Mouse (Mus musculus) Patski (cell line): ENCODE data around the gene Cntn2. TPM values are rescaled to one million over a fixed set of nuclear protein-coding genes. Genes with fewer than 3 reads are reported as not detected.

Experiments
- ATAC-seq: fragments of 100-300 bp; one replicate; pipeline ENCODE4 v1.8.0; 2021
- CTCF ChIA-PET: fragments of 350-600 bp; sonication (Branson Sonifier 250); formaldehyde crosslinking; loops from one replicate; lab custom pipeline; 2022; ENCODE audit warnings: inconsistent platforms; lab: Charles Lee
- POLR2A ChIA-PET: fragments of 350-600 bp; sonication (Branson Sonifier 250); formaldehyde crosslinking; loops from one replicate; lab custom pipeline; 2022; ENCODE audit warnings: antibody characterized with exemption, inconsistent platforms; lab: Charles Lee
- DNase-seq: peaks from one replicate; pipeline ENCODE4 v3.0.0-alpha.2; 2011; ENCODE audit warnings: low read depth, low spot score
- H3K27me3 ChIP-seq: fragments of 371-371 bp; one replicate; pipeline ENCODE4 v1.5.1; 2021
- CTCF ChIP-seq: fragments of 100-300 bp; IDR thresholded peaks from one replicate; pipeline ENCODE4 v1.5.1; 2021
- in situ Hi-C: fragments of 300-500 bp; cut with MboI; formaldehyde crosslinking; loops from 3 replicates; pipeline ENCODE4 v1.11.1; 2018; ENCODE audit warnings: low pct_unique_long_range_greater_than_20kb, mixed read lengths
- polyA plus RNA-seq: library from polyadenylated mRNA; unstranded; gene quantifications from one replicate; pipeline ENCODE4 v1.2.3, GENCODE M21; 2021

Gene Cntn2
- polyA plus RNA-seq, 1 experiment from 2014 or later = 0.17 TPM

GRCm38 (mm10) chr1:132530631-132531191, 12.3 kb downstream of the Cntn2 start:
- POLR2A ChIA-PET = no interaction called here
- ATAC-seq = no peak

GRCm38 (mm10) chr1:132528647-132529334, 14.3 kb downstream of the Cntn2 start:
- no peak for ATAC-seq
- no peak for TF ChIP-seq CTCF
- in situ Hi-C loops = loop anchor here (5.0 kb wide), 1 partner anchor 64 kb away; no protein-coding TSS in a partner anchor
- POLR2A ChIA-PET = no interaction called here
- no peak for DNase-seq
- CTCF ChIA-PET = interaction anchor here (1.0 to 1.3 kb wide), 2 partner anchors 64 to 80 kb away, joined by 3 read pairs; no protein-coding TSS in a partner anchor
- peaks cover 33% of the 10 kb centered on the region for H3K27me3 ChIP-seq

More at GRCm38 (mm10) chr1:132530631-132531191, 12.3 kb downstream of the Cntn2 start:
- peaks cover 38% of the 10 kb centered on the region for H3K27me3 ChIP-seq
- in situ Hi-C loops = no loop called here
- DNase-seq = no peak
- CTCF ChIA-PET = no interaction called here
- no peak for TF ChIP-seq CTCF

- ATAC-seq (no peak), DNase-seq (no peak)
- in situ Hi-C loops = loop anchor here (5.0 kb wide), 1 partner anchor 64 kb away; no protein-coding TSS in a partner anchor
- no peak for TF ChIP-seq CTCF
- peaks cover 27% of the 10 kb centered on the region for H3K27me3 ChIP-seq
- CTCF ChIA-PET = interaction anchor here (1.0 kb wide), 1 partner anchor 81 kb away, joined by 3 read pairs; no protein-coding TSS in a partner anchor
- POLR2A ChIA-PET = no interaction called here
Measured at GRCm38 (mm10) chr1:132528071-132528470, 15.0 kb downstream of the Cntn2 start.

- DNase-seq = peak; percentile 47
- peaks cover 17% of the 10 kb centered on the region for H3K27me3 ChIP-seq
- in situ Hi-C loops = loop anchor here (5.0 kb wide), 1 partner anchor 66 kb away; no protein-coding TSS in a partner anchor
- POLR2A ChIA-PET = interaction anchor here (1.0 kb wide), 1 partner anchor 32 kb away, joined by 3 read pairs; no protein-coding TSS in a partner anchor
- ATAC-seq = peak; percentile 48
- no peak for TF ChIP-seq CTCF
- CTCF ChIA-PET = interaction anchor here (0.7 to 5.2 kb wide), 14 partner anchors 9 to 457 kb away, joined by 3 to 68 read pairs (median 3); no protein-coding TSS in a partner anchor
Measured at GRCm38 (mm10) chr1:132525832-132526231, 17.2 kb downstream of the Cntn2 start.

GRCm38 (mm10) chr1:132523920-132524319, 19.1 kb downstream of the Cntn2 start:
- ATAC-seq (no peak), DNase-seq (no peak)
- TF ChIP-seq CTCF = no peak
- ChIA-PET POLR2A (no interaction called here), CTCF (interaction anchor here (0.6 to 5.2 kb wide), 4 partner anchors 12 to 85 kb away, joined by 3 to 68 read pairs (median 22); no protein-coding TSS in a partner anchor)
- peaks cover 9% of the 10 kb centered on the region for H3K27me3 ChIP-seq
- in situ Hi-C loops = no loop called here

- ATAC-seq = no peak
- CTCF ChIA-PET = interaction anchor here (5.2 kb wide), 1 partner anchor 70 kb away, joined by 68 read pairs; no protein-coding TSS in a partner anchor
- no peak for TF ChIP-seq CTCF
- in situ Hi-C loops = no loop called here
- DNase-seq = no peak
- peaks cover 10% of the 10 kb centered on the region for H3K27me3 ChIP-seq
- POLR2A ChIA-PET = no interaction called here
Measured at GRCm38 (mm10) chr1:132523048-132523447, 20.0 kb downstream of the Cntn2 start.

- no peak for TF ChIP-seq CTCF
- POLR2A ChIA-PET = no interaction called here
- in situ Hi-C loops = no loop called here
- CTCF ChIA-PET = interaction anchor here (0.8 to 2.2 kb wide), 9 partner anchors 13 to 156 kb away, joined by 3 to 8 read pairs (median 3); no protein-coding TSS in a partner anchor
- DNase-seq (no peak), ATAC-seq (no peak)
- H3K27me3 ChIP-seq = peaks cover 8% of the 10 kb centered on the region
Measured at GRCm38 (mm10) chr1:132520764-132521163, 22.3 kb downstream of the Cntn2 start.

- POLR2A ChIA-PET = no interaction called here
- H3K27me3 ChIP-seq = peaks cover 8% of the 10 kb centered on the region
- no peak for DNase-seq
- no peak for ATAC-seq
- CTCF ChIA-PET = interaction anchor here (1.5 to 2.2 kb wide), 3 partner anchors 72 to 155 kb away, joined by 3 to 8 read pairs (median 4); no protein-coding TSS in a partner anchor
- in situ Hi-C loops = no loop called here
- no peak for TF ChIP-seq CTCF
Measured at GRCm38 (mm10) chr1:132519734-132520133, 23.3 kb downstream of the Cntn2 start.

GRCm38 (mm10) chr1:132518621-132519020, 24.4 kb downstream of the Cntn2 start:
- DNase-seq (no peak), ATAC-seq (no peak)
- in situ Hi-C loops = no loop called here
- CTCF ChIA-PET = no interaction called here
- no peak for TF ChIP-seq CTCF
- H3K27me3 ChIP-seq = peaks cover 8% of the 10 kb centered on the region
- POLR2A ChIA-PET = no interaction called here

GRCm38 (mm10) chr1:132516776-132517175, 26.3 kb downstream of the Cntn2 start:
- POLR2A ChIA-PET = no interaction called here
- H3K27me3 ChIP-seq = peaks cover 8% of the 10 kb centered on the region
- no peak for TF ChIP-seq CTCF
- CTCF ChIA-PET = interaction anchor here (1.4 kb wide), 1 partner anchor 9 kb away, joined by 3 read pairs; no protein-coding TSS in a partner anchor
- DNase-seq (no peak), ATAC-seq (no peak)
- in situ Hi-C loops = no loop called here
